Mouse (Mus musculus) forebrain, embryonic 16.5 days (tissue): ENCODE measurements around the gene Cpxcr1. TPM values are rescaled to one million over a fixed set of nuclear protein-coding genes. Genes with fewer than 3 reads are reported as not detected.

Source experiments
- ATAC-seq: fragments of 200-750 bp; cut with Nextera tagmentation; 2 replicates; pipeline ENCODE4 v1.8.0; 2017; ENCODE audit warnings: mild to moderate bottlenecking, moderate library complexity
- H3K27ac ChIP-seq: fragments of 300-500 bp; sonication (generic); 2 replicates; pipeline ENCODE4 v1.5.1; 2014; ENCODE audit warnings: low read length, control low read depth
- H3K27me3 ChIP-seq: fragments of 300-500 bp; sonication (generic); replicated peaks from 2 replicates; pipeline ENCODE4 v1.6.1; 2014; ENCODE audit warnings: low read length; ENCODE audit not compliant: control insufficient read depth, insufficient read depth
- H3K36me3 ChIP-seq: fragments of 300-500 bp; sonication (generic); 2 replicates; pipeline ENCODE4 v1.6.1; 2014; ENCODE audit not compliant: control insufficient read depth, insufficient read depth
- H3K4me1 ChIP-seq: fragments of 300-500 bp; sonication (generic); replicated peaks from 2 replicates; pipeline ENCODE4 v1.6.1; 2014; ENCODE audit warnings: low read length; ENCODE audit not compliant: control insufficient read depth, insufficient read depth
- H3K4me2 ChIP-seq: fragments of 300-500 bp; sonication (generic); 2 replicates; pipeline ENCODE4 v1.6.1; 2014; ENCODE audit warnings: mild to moderate bottlenecking, low read length, control low read depth
- H3K4me3 ChIP-seq: fragments of 300-500 bp; sonication (generic); replicated peaks from 2 replicates; pipeline ENCODE4 v1.5.1; 2014; ENCODE audit warnings: mild to moderate bottlenecking, low read length, control low read depth
- H3K9ac ChIP-seq: fragments of 300-500 bp; sonication (generic); replicated peaks from 2 replicates; pipeline ENCODE4 v1.6.1; 2014; ENCODE audit warnings: low read depth, low read length, control low read depth
- H3K9me3 ChIP-seq: fragments of 300-500 bp; sonication (generic); 2 replicates; pipeline ENCODE4 v1.6.1; 2016; ENCODE audit warnings: low read length; ENCODE audit not compliant: control insufficient read depth
- polyA plus RNA-seq: library from polyadenylated mRNA; unstranded; fragments of >200 nt; fragmentation: Nextera tagmentation; extraction: Ambion mirVana; gene quantifications from 2 replicates; pipeline ENCODE4 v1.2.1, GENCODE M21; 2015

The Cpxcr1 gene
- not detected in 2 replicates for polyA plus RNA-seq

DNA sequence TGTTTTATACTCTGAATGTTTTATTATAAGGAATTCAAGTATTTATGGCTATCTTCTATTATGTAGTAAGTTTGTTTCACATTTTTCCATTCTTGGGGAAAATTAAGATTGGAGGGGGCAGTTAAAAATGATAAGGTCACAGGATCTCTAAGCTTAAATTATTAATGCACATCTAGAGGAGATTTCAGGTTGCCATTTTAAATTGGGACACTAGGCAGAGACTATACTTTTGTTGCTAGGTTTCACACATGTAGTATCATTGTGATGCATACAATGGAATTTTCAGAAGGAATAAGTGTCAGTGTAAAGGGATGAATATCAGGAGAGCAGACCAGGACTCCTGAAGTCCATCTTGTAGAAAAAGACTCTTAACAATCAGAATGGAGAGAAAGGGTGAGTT lies at the start of gene Cpxcr1:
Cpxcr1 (plus strand) TSS at position 301 of the 400 bp plus-strand sequence.
- H3K4me2 ChIP-seq = no peak within 1 kb of the TSS
- no peak for ATAC-seq
- no peaks in the 10 kb centered on the region for H3K4me1 ChIP-seq
- no peaks in the 10 kb centered on the region for H3K36me3 ChIP-seq
- H3K4me3 ChIP-seq = no peak within 1 kb of the TSS
- H3K9me3 ChIP-seq = no peaks in the 10 kb centered on the region
- no peak within 1 kb of the TSS for H3K9ac ChIP-seq
- no peaks in the 10 kb centered on the region for H3K27me3 ChIP-seq
- H3K27ac ChIP-seq = no peak within 1 kb of the TSS

Other genes with a start within 250 kb of the Cpxcr1 start
- gene H2afb2, start 232.2 kb downstream of the Cpxcr1 start, polyA plus RNA-seq = not detected in 2 replicates